Mouse (Mus musculus) embryonic facial prominence, embryonic 14.5 days (tissue): ENCODE data around the gene Ghrhr. TPM values are rescaled to one million over a fixed set of nuclear protein-coding genes. Genes with fewer than 3 reads are reported as not detected.

Source experiments
- ATAC-seq: fragments of 200-750 bp; cut with Nextera tagmentation; 2 replicates; pipeline ENCODE4 v1.8.0; 2017; ENCODE audit warnings: low read depth, moderate number of reproducible peaks, moderate TSS enrichment
- DNase-seq: peaks from one replicate; pipeline ENCODE4 v3.0.0-alpha.2; 2015; ENCODE audit warnings: low spot score
- H3K27ac ChIP-seq: fragments of 300-500 bp; sonication (generic); replicated peaks from 2 replicates; pipeline ENCODE4 v1.5.1; 2014; ENCODE audit warnings: low read depth, mild to moderate bottlenecking, low read length, moderate library complexity
- H3K27me3 ChIP-seq: fragments of 300-500 bp; sonication (generic); replicated peaks from 2 replicates; pipeline ENCODE4 v1.6.1; 2014; ENCODE audit warnings: low read length; ENCODE audit not compliant: control insufficient read depth, insufficient read depth
- H3K36me3 ChIP-seq: fragments of 300-500 bp; sonication (generic); 2 replicates; pipeline ENCODE4 v1.6.1; 2014; ENCODE audit warnings: low read length, mixed read lengths; ENCODE audit not compliant: control insufficient read depth, insufficient read depth
- H3K4me1 ChIP-seq: fragments of 300-500 bp; sonication (generic); 2 replicates; pipeline ENCODE4 v1.6.1; 2014; ENCODE audit warnings: antibody characterized with exemption, low read length; ENCODE audit not compliant: control insufficient read depth, insufficient read depth
- H3K4me2 ChIP-seq: fragments of 300-500 bp; sonication (generic); 2 replicates; pipeline ENCODE4 v1.6.1; 2014; ENCODE audit warnings: low read depth, mild to moderate bottlenecking, low read length, moderate library complexity, mixed read lengths
- H3K4me3 ChIP-seq: fragments of 300-500 bp; sonication (generic); 2 replicates; pipeline ENCODE4 v1.5.1; 2014; ENCODE audit warnings: low read depth, mild to moderate bottlenecking, low read length
- H3K9ac ChIP-seq: fragments of 300-500 bp; sonication (generic); 2 replicates; pipeline ENCODE4 v1.6.1; 2014; ENCODE audit warnings: low read depth, mild to moderate bottlenecking, low read length, moderate library complexity, mixed read lengths
- H3K9me3 ChIP-seq: fragments of 300-500 bp; sonication (generic); 2 replicates; pipeline ENCODE4 v1.6.1; 2016; ENCODE audit warnings: low read length; ENCODE audit not compliant: control insufficient read depth
- WGBS: fragments of 180-500 bp; shearing (Covaris S2); extraction: QIAGEN DNeasy Blood & Tissue Kit; methylation state at CpG from one replicate; pipeline ENCODE4 v1.1.7; 2014; 5-methylcytosine and 5-hydroxymethylcytosine counted together
- polyA plus RNA-seq: library from polyadenylated mRNA; unstranded; fragments of >200 nt; fragmentation: Nextera tagmentation; extraction: Ambion mirVana; gene quantifications from 2 replicates; pipeline ENCODE4 v1.2.1, GENCODE M21; 2014

Ghrhr gene
- polyA plus RNA-seq, 1 experiment from 2014 or later, result not detected

DNA sequence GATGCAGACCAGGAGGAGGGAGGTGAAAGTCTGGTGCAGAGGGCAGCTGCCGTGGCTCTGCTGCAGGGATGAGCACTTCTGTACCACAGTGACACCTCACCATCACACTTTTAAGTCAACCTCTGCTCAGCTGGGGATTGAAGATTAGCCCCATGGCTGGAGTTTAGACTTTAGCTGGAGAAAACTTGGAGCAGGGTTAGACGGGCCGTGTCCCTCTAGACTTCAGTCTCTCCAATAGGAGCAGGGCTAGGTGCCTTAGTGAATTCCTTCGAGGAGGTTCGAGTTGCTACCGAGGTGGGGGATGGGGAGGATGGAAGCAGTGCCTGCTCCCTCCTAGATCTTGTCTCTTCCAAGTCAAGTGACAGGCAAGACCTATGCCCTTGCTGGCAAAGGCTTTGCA is 38.0 kb upstream of the Ghrhr start:
- H3K4me2 ChIP-seq, result peak overlapping the region; percentile 42
- 35% methylated on average over 6 of the region's 6 CpGs for WGBS
- no peaks in the 10 kb centered on the region for H3K9me3 ChIP-seq
- H3K9ac ChIP-seq, result peak overlapping the region; percentile 40; the same call in 1 of the 2 replicates
- H3K4me1 ChIP-seq, result peaks cover 52% of the 10 kb centered on the region
- no peaks in the 10 kb centered on the region for H3K36me3 ChIP-seq
- ATAC-seq (no peak), DNase-seq (no peak)
- H3K27ac ChIP-seq, result no peak overlapping the region
- no peaks in the 10 kb centered on the region for H3K27me3 ChIP-seq
- peak overlapping the region; percentile 25 for H3K4me3 ChIP-seq

DNA sequence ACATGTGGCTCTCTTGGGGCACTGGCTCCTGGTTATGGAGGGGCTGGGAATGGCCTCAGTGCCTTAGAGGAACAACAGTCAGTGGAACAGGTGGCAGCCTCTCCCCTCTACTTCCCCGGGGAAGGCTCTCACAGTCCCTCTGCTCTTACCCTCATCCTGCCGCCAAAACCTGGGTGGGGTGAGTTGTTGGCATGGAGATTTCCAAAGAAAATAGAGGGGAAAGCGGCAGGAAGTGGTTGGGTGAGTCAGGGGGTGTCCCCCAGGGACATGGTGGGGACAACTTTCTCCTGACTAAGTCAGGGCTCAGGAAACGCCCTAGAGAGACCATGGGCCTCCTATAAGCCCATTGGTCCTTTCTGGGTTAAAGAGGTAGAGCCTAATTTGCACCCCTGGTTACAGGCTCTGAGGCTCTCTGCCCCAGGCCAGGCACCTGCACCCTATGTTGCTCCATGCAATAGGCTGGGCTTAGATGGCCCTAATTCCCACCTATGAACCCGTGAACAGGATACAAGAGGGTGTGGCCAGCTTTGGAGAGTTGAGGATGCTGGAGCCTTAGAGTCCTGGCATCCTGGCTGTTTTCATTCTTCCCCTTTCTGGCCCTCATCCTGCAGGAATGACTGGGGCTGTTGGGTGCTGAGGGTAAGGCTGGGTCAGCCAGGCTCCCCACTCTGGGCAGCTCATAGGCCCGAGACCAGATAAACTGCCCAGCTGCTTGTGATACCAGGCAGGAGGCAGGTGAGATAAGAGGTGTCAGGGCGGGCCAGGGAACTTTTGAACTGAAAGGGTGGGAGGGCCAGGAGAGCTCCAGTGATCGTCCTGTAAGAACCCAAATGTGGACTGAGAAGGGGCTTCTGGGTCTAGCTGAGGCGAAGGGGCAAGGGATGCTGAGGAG is 36.9 kb upstream of the Ghrhr start:
- no peak for ATAC-seq
- Histone ChIP-seq H3K9ac (no peak overlapping the region), H3K4me2 (peak overlapping the region; percentile 42), H3K4me1 (peaks cover 51% of the 10 kb centered on the region), H3K27me3 (no peaks in the 10 kb centered on the region), H3K36me3 (no peaks in the 10 kb centered on the region), H3K9me3 (no peaks in the 10 kb centered on the region), H3K4me3 (peak overlapping the region; percentile 25), H3K27ac (no peak overlapping the region)
- DNase-seq, result no peak
- WGBS, result 67% methylated on average over 9 of the region's 9 CpGs

DNA sequence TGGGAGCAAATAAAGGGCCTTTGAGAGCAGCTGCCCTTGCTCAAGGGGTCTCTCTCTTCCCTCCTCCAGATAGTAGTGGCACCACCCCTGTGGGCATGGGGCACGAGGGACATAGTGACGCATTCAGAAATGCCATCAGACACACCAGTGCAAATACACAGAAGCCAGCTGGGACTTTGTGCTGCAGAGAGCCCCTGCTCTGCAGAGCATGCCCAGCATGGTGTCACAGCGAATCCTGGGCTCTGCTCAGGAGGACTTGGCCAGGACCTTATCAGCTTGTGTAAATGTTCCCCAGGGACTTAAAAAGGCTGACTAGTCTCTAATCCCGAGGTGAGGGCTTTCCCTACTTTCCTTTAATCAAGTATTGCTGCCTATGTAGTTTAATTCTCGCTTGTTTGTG is 34.4 kb upstream of the Ghrhr start:
- H3K27me3 ChIP-seq, result no peaks in the 10 kb centered on the region
- H3K36me3 ChIP-seq, result no peaks in the 10 kb centered on the region
- WGBS, result 25% methylated on average over 5 of the region's 5 CpGs
- ATAC-seq (no peak), DNase-seq (no peak)
- no peak overlapping the region for H3K4me3 ChIP-seq
- no peak overlapping the region; the same call in 1 of the 2 replicates for H3K9ac ChIP-seq
- H3K9me3 ChIP-seq, result no peaks in the 10 kb centered on the region
- no peak overlapping the region for H3K4me2 ChIP-seq
- H3K27ac ChIP-seq, result no peak overlapping the region
- peaks cover 33% of the 10 kb centered on the region for H3K4me1 ChIP-seq

DNA sequence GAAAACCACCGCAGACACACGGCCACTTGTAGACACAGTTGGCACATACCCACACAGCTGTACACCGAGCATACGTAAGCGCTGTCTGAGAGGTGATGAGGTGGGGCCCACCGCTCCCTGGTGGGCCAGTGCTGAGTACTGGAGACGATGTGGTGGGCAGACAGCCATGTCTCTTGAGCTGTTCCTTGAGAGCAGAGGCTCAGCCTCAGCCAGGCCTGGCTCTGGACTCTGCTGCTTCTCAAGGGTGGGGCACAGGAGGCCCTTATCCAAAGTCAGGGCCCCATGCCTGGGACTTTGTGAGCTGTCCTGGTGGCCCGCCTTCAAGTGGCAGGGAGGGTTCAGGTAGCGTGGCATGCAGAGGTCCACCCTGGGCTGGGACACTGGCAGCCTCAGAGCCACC is 33.8 kb upstream of the Ghrhr start:
- Histone ChIP-seq H3K9me3 (no peaks in the 10 kb centered on the region), H3K27ac (no peak overlapping the region), H3K4me3 (no peak overlapping the region), H3K36me3 (no peaks in the 10 kb centered on the region), H3K27me3 (no peaks in the 10 kb centered on the region), H3K4me1 (peaks cover 29% of the 10 kb centered on the region), H3K9ac (no peak overlapping the region), H3K4me2 (no peak overlapping the region)
- ATAC-seq, result no peak
- DNase-seq, result peak; percentile 49
- WGBS, result 53% methylated on average over 8 of the region's 9 CpGs

DNA sequence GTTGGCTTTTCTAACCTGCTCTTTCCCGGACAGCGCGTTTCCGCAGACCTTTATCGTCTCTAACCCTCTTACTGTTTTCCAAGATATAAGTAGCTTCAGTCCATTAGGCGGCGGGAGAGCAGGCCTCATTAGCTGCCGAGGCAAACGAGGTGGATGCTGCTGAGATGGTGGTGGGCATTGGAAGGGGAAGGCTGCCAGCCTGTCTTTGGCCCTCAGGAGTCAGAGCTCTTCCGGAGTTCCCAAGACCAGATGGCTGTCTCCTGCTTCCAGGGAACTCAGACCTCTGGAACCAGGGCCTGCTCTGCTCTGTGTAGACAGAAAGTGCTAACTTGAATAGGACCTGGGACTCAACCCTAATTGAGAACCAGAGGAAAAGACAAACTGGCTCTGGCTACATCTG is 32.6 kb upstream of the Ghrhr start:
- Histone ChIP-seq H3K4me2 (no peak overlapping the region), H3K36me3 (no peaks in the 10 kb centered on the region), H3K4me3 (no peak overlapping the region), H3K27ac (no peak overlapping the region), H3K4me1 (peaks cover 22% of the 10 kb centered on the region), H3K9ac (no peak overlapping the region), H3K27me3 (no peaks in the 10 kb centered on the region), H3K9me3 (no peaks in the 10 kb centered on the region)
- 90% methylated on average over 10 of the region's 10 CpGs for WGBS
- DNase-seq (no peak), ATAC-seq (no peak)

DNA sequence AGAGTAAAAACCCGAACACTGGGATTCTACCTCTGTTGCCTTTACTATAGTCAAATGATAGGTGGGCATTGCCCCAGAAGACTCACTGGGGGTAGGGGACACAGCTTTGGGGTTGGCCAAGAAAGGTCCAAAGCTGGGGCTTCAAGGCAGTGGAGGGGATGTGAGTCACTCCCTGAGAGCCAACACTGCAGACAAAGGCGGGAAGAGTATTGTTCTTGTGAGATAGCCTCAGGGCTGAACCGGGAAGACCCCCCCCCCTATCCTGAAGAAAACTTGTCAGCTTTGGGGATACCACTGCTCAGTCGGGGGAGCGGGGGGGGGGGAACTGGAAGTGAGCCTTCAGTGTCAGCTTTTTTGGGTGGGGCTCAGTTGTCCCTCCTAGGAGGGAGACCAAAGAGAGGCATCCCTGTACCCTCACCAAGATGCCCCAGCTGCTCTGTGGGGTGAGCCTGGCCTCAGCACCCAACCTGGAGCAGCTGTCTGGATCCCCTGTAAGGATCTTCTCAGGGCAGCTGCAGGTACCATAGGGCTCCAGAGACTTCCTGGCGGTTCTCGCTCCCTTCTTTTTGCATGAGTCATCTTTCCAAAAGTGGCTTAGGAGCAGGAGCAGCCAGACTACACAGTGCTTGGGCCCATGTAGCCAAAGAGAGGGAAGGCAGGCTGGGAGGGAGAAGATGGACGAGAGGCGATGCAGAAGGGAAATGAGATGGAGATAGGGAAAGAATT is 31.6 kb upstream of the Ghrhr start:
- no peak overlapping the region for H3K4me3 ChIP-seq
- H3K4me2 ChIP-seq, result no peak overlapping the region
- no peaks in the 10 kb centered on the region for H3K27me3 ChIP-seq
- H3K36me3 ChIP-seq, result no peaks in the 10 kb centered on the region
- no peaks in the 10 kb centered on the region for H3K9me3 ChIP-seq
- DNase-seq (no peak), ATAC-seq (no peak)
- H3K9ac ChIP-seq, result no peak overlapping the region
- H3K4me1 ChIP-seq, result peaks cover 15% of the 10 kb centered on the region; the same call in 1 of the 2 replicates
- 89% methylated on average over 9 of the region's 9 CpGs for WGBS
- no peak overlapping the region for H3K27ac ChIP-seq

DNA sequence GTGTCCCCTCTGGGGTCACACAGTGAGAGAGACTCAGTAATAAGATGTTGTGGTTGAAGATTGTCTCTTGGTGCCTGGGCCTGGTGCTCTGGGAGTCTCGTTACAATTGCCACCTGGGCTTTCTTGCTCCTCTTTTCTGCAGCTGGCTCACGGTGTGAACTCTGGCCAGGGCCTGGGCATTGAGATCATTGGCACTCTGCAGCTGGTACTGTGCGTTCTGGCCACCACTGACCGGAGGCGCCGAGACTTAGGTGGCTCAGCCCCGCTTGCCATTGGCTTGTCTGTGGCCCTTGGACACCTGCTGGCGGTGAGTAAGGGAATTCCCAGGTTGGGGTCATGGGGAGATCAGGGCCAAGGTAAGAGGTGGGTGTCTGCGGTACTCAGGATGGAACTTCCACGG is 30.8 kb upstream of the Ghrhr start:
- Histone ChIP-seq H3K36me3 (no peaks in the 10 kb centered on the region), H3K27ac (no peak overlapping the region), H3K4me1 (peaks cover 15% of the 10 kb centered on the region; the same call in 1 of the 2 replicates), H3K9ac (no peak overlapping the region), H3K9me3 (peaks cover 7% of the 10 kb centered on the region; the same call in 1 of the 2 replicates), H3K4me3 (no peak overlapping the region), H3K27me3 (no peaks in the 10 kb centered on the region), H3K4me2 (no peak overlapping the region)
- 89% methylated on average over 9 of the region's 10 CpGs for WGBS
- no peak for DNase-seq
- ATAC-seq, result no peak

DNA sequence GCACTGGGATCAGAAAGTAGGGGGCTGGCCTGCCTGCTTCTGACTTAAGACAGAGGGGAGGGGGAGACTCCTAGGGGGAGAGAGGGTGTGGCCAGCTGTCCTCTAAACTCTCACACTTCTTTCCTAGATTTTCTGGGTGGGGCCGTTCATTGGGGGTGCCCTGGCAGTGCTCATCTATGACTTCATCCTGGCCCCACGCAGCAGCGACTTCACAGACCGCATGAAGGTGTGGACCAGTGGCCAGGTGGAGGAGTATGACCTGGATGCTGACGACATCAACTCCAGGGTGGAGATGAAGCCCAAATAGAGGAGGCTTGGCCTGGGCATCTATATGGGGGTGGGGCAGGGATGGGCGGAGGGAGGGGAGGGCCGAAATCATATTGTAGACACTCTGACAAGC is 29.6 kb upstream of the Ghrhr start:
- Histone ChIP-seq H3K9me3 (peaks cover 7% of the 10 kb centered on the region; the same call in 1 of the 2 replicates), H3K27me3 (no peaks in the 10 kb centered on the region), H3K4me3 (no peak overlapping the region), H3K27ac (no peak overlapping the region), H3K4me1 (peaks cover 13% of the 10 kb centered on the region; the same call in 1 of the 2 replicates), H3K36me3 (no peaks in the 10 kb centered on the region), H3K9ac (no peak overlapping the region), H3K4me2 (no peak overlapping the region)
- DNase-seq, result no peak
- 94% methylated on average over 7 of the region's 7 CpGs for WGBS
- ATAC-seq, result no peak
